Mouse (Mus musculus) megakaryocyte, embryonic 14.5 days (primary cell): ENCODE measurements at regions not wholly inside any gene's neighbourhood (a gene's known extent, or its start where the extent isn't known, plus 50 kb on each side); places are given as distances from the start of the nearest gene placed in this dataset.

Experiments used
- H3K27me3 ChIP-seq: replicated peaks from 2 replicates; pipeline ENCODE3; 2012; ENCODE audit warnings: inconsistent platforms
- H3K36me3 ChIP-seq: replicated peaks from 2 replicates; pipeline ENCODE3; 2012; ENCODE audit warnings: low read length, inconsistent platforms, mixed read lengths
- H3K4me1 ChIP-seq: 2 replicates; pipeline ENCODE4 v1.6.1; 2012; ENCODE audit warnings: inconsistent platforms
- H3K4me3 ChIP-seq: replicated peaks from 2 replicates; pipeline ENCODE3; 2012; ENCODE audit warnings: moderate library complexity, mild to moderate bottlenecking, inconsistent platforms
- H3K9me3 ChIP-seq: 2 replicates; pipeline ENCODE4 v1.6.1; 2012; ENCODE audit warnings: inconsistent platforms
- FLI1 ChIP-seq: IDR thresholded peaks from 2 replicates; pipeline ENCODE4 v1.6.1; 2012; ENCODE audit warnings: low read length, inconsistent platforms, mixed read lengths
- GATA1 ChIP-seq: IDR thresholded peaks from 3 replicates; pipeline ENCODE4 v1.6.1; 2012; ENCODE audit warnings: mixed read lengths, low read length, inconsistent platforms, borderline replicate concordance

DNA sequence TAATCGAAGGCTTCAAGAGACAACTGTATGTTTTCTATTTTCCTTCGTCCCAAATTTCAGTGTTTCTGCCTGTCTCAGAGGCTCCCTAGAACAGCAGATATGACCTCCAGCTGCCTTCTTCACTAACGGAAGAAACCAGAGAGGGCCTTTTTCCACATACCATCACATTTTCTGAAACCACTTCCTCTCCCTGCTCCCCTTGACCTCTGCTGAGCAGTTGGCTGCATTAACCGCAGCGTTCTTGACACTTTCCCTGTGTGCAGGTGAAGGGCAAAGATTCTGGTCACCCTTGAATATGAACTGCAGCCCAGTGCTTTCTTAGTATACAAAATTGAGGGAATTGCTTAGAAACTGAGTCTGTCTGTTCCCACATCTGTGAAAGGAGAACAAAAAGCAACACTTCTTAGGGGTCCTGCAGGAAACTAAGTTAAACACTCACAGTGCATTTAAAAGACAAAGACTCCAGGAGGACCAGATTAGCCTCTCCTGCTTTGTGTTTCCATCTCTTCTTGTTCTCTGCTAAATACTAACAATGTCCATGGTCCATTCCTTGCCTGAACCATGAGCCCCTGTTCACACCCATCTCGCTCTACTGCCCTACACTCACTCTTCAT lies 98.4 kb downstream of the Akap11 start:
- no peak for TF ChIP-seq GATA1
- TF ChIP-seq FLI1, result no peak
- H3K4me1 ChIP-seq, result peaks cover 17% of the 10 kb centered on the region
- no peaks in the 10 kb centered on the region for H3K9me3 ChIP-seq
- H3K36me3 ChIP-seq, result no peaks in the 10 kb centered on the region
- H3K27me3 ChIP-seq, result no peaks in the 10 kb centered on the region
- no peak overlapping the region for H3K4me3 ChIP-seq

DNA sequence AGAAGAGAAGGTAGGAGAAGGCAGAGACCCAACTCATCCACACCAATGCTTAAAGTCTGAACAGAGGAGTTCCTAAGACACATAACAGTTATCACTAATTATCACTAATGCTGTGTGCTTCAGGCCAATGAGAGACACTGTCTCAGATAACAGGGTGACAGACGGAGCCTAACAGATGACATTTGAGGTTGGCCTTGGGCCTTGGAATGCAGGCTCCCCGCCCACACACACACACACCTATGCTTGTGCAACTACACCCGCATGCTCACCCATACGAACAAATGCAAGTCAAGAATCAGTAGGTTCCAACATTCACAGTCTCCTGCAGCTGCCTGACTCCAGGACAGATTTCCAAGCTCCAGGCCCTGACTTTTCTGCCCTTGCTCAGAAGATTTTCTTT lies 100.0 kb downstream of the Akap11 start:
- Histone ChIP-seq H3K36me3 (no peaks in the 10 kb centered on the region), H3K4me1 (peaks cover 23% of the 10 kb centered on the region), H3K4me3 (no peak overlapping the region), H3K27me3 (no peaks in the 10 kb centered on the region), H3K9me3 (no peaks in the 10 kb centered on the region)
- TF ChIP-seq FLI1, result no peak
- TF ChIP-seq GATA1, result no peak

DNA sequence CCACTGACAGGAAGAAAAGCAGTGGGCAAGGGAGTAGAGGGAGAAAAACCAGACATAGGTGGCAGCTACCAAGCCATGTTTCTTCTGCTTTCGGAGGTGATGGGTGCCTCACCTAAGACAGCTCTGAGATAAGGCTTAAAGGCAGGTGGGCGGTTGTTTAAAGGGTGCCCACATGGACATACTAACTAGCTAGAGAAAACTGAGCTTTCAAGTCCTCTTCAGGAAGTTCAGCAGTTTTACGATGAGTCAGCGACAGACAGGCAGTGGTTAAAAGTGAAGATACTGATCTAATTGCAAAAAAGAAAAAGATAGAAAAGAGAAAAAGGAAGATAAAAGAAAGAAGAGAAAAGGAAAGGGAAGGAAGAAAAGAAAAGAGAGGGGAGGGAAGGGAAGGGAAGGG lies 100.6 kb downstream of the Akap11 start:
- Histone ChIP-seq H3K4me3 (no peak overlapping the region), H3K9me3 (no peaks in the 10 kb centered on the region), H3K4me1 (peaks cover 23% of the 10 kb centered on the region), H3K36me3 (no peaks in the 10 kb centered on the region), H3K27me3 (no peaks in the 10 kb centered on the region)
- no peak for TF ChIP-seq GATA1

DNA sequence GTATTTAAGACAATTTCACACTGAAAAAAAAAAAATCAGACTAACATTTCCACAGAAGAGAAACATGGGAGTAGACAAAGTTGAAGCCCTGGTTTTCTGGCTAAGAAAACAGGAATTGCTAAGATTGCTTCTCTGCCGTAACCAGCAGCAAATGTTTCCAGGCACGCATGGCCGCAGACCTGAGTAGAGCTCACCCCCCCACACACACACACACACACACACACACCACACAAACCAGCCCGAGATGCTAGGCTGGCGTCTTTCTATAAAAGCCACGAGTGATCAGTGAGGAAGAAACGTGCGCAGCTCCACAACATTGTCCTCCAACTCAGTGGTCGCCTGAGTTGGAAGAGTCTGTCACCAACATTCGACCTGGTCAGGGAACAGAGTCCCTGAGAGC lies 101.0 kb downstream of the Akap11 start:
- Histone ChIP-seq H3K27me3 (no peaks in the 10 kb centered on the region), H3K36me3 (no peaks in the 10 kb centered on the region), H3K9me3 (no peaks in the 10 kb centered on the region), H3K4me1 (peaks cover 23% of the 10 kb centered on the region), H3K4me3 (no peak overlapping the region)
- TF ChIP-seq FLI1 (no peak), GATA1 (no peak)

DNA sequence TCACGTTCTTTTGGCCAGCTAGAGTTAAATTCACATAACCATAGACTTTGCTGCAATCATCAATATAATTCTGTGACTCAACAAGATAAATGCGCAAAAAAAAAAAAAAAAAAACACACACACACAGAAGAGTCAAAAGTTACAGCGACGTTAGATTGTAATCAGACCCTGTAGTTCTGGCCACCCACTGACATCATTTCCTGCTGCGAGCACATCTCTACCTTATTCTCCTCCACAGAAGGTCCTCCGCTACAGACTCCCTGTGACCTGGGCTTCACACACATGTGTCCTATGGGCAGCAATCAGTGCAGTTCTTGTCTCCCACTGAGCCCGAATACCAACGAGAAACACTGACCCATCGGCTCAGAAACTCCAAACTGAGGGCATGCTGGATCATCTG lies 101.9 kb downstream of the Akap11 start:
- no peaks in the 10 kb centered on the region for H3K9me3 ChIP-seq
- TF ChIP-seq GATA1 (no peak), FLI1 (no peak)
- no peak overlapping the region for H3K4me3 ChIP-seq
- H3K4me1 ChIP-seq, result peaks cover 23% of the 10 kb centered on the region
- H3K27me3 ChIP-seq, result no peaks in the 10 kb centered on the region
- H3K36me3 ChIP-seq, result no peaks in the 10 kb centered on the region

DNA sequence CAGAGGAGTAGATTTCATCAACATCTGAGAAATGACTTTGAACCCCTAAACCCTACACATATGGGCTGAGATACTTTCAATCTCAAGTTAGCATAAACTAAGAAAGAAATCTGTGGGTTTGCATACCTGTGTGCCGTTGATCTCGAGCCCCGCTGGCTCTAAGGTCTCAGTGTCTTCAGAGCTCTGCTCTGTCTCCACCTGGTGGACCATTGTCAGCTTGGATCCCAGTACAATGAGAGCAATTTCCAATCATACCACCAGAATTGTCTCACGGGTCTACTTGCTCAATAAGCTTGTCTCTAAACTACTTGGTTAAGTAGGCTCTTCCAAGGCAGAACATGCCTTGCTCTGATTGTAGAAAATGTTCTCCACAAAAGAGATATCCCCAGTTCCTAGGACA lies 102.5 kb downstream of the Akap11 start:
- Histone ChIP-seq H3K27me3 (no peaks in the 10 kb centered on the region), H3K9me3 (no peaks in the 10 kb centered on the region), H3K36me3 (no peaks in the 10 kb centered on the region), H3K4me3 (no peak overlapping the region), H3K4me1 (peaks cover 23% of the 10 kb centered on the region)
- TF ChIP-seq GATA1 (no peak), FLI1 (no peak)

DNA sequence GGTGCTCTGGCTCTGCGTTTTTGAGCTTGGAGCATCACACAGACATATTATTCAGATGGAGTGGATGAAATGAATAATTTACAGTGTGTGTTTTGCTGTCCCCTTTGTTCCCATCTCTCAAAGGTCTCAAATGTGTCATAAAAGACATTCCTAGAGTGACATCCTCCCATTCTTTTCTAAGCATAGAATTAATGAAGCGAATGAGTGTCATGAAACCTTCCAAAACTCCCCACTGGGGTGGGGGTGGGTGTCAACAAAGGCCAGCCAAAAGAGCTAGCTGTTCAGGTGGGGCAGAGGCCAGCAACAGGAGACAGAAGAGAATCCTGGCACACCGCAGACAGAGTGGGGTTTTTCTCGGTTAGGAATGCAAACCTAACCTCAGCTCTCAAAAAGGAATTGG lies 104.1 kb downstream of the Akap11 start:
- peaks cover 15% of the 10 kb centered on the region for H3K4me1 ChIP-seq
- H3K9me3 ChIP-seq, result no peaks in the 10 kb centered on the region
- TF ChIP-seq GATA1 (no peak), FLI1 (no peak)
- no peaks in the 10 kb centered on the region for H3K36me3 ChIP-seq
- no peaks in the 10 kb centered on the region for H3K27me3 ChIP-seq
- H3K4me3 ChIP-seq, result no peak overlapping the region

DNA sequence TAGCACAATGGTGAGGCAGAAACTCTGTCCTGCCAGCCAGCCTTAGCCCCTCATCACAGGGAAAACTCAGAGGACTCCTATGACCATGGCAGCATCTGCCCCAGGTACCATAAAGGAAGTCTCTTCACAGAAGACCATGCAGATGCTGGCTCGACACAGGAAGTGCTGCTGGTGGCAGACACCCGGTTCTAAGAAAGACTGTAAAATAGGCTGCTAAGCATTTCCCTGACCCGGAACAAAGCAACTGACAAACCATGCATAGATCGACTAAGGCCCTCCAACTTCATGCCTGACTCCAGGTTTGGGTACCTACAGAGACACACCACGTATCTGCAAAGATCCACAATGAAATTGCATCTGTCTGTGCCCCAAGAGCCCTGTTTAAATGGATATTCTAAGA lies 104.7 kb downstream of the Akap11 start:
- Histone ChIP-seq H3K4me1 (peaks cover 10% of the 10 kb centered on the region), H3K27me3 (no peaks in the 10 kb centered on the region), H3K9me3 (no peaks in the 10 kb centered on the region), H3K4me3 (no peak overlapping the region), H3K36me3 (no peaks in the 10 kb centered on the region)
- TF ChIP-seq GATA1 (no peak), FLI1 (no peak)

DNA sequence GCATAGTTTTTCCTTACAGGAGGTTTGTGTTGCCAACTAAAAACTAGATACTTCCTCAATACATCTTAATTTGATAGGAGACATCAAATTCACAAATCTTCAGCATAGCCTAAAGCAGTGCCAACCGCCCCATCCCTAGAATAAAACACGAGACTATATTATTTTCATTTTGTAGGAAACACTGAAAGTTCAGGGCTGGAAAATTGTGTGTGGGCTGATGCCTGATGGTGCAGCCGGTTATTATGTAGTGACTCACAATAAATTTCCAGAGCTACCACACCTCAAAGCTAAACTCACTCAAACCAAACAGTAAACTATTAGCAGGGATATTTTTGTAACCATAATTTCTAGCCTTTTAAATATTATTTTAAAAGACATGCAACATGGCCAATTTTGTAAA lies 105.2 kb downstream of the Akap11 start:
- Histone ChIP-seq H3K4me3 (no peak overlapping the region), H3K36me3 (no peaks in the 10 kb centered on the region), H3K9me3 (no peaks in the 10 kb centered on the region), H3K27me3 (no peaks in the 10 kb centered on the region), H3K4me1 (peaks cover 10% of the 10 kb centered on the region)
- TF ChIP-seq FLI1 (no peak), GATA1 (no peak)

DNA sequence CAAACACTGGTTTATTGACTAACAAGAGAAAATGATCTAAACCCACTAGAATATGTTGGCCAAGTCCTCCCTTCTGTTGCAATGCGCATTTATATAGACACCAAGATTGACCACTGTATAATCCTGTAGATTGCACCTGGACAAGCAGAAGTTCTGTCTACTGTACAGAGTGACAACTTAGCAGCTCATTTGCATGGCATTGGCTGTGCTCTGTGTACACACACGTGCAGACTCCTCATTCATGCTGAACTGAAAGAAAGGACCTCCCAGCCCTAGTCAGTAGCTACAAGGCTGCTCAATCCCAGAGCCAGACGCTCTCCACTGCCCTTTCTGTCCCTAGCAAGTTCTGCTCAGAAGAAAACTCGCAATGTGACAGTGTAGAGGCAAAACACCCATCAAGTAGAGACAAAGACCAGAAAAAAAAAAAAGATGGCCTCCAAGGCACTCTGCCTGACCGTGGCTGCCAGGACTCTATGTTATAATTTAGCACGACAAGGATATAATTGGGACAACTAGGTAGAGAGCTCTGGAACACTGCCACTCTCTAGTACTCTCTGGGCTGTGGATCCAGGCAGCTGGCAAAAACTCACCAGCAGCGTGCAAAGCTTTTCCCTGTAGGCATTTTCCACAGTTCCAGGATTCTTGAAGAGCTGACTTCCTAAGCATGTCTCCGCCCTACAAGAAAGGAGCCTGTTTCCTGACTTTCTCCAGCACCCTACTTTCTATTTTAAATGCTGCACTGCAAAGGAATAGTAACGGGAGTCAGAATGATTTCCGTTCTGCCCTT lies 108.2 kb downstream of the Akap11 start:
- Histone ChIP-seq H3K4me3 (no peak overlapping the region), H3K4me1 (peaks cover 6% of the 10 kb centered on the region), H3K27me3 (no peaks in the 10 kb centered on the region), H3K9me3 (no peaks in the 10 kb centered on the region), H3K36me3 (no peaks in the 10 kb centered on the region)
- TF ChIP-seq GATA1 (no peak), FLI1 (no peak)

DNA sequence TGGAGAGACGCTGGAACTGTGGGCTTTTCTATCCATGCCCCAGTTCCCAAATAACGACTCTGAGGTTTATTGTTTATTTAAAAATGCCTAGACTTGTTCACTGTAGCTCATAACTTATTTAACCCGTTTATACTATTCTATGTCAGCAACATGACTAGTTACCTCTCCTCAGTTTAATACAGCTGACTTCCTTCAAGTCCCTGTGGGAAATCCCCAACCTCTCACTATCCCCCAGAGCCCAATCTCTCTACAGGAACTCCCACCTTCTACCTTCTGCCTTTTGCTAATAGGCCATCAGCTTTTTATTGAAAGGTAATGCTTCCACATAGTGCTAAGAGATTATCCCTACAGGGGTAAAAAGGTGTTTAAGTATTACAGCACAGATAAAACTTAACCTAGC lies 109.5 kb downstream of the Akap11 start:
- Histone ChIP-seq H3K4me3 (no peak overlapping the region), H3K27me3 (no peaks in the 10 kb centered on the region), H3K4me1 (peaks cover 3% of the 10 kb centered on the region), H3K9me3 (no peaks in the 10 kb centered on the region), H3K36me3 (no peaks in the 10 kb centered on the region)
- TF ChIP-seq GATA1, result no peak
- TF ChIP-seq FLI1, result no peak
